20 mouse cellular contexts compared by ENCODE assay signal in genomic region chr3:105625961-105626360, GRCm38 (mm10).
DNase-seq lines count a peak whose midpoint lies in the region; TF ChIP-seq lines count a peak whose summit lies in the region.
"Had no signal": no experiment of that assay in that cellular context is flagged by ENCODE, and none has a peak within 500 bp of the region (broad histone marks: within the 10 kb centered on the region; RNA-seq: fewer than 3 reads in every experiment).

No protein-coding gene starts in this region.

- H3K9me3 ChIP-seq in midbrain, embryonic 10.5 days (replicated peaks): no peaks in the 10 kb centered on the region
- H3K9me3 ChIP-seq: forebrain, embryonic 10.5 days; forebrain, embryonic 13.5 days; heart, embryonic 12.5 days; heart, embryonic 15.5 days had no signal

- H3K27me3 ChIP-seq in midbrain, embryonic 10.5 days (ENCODE audit: low read depth, poor library complexity, severe bottlenecking): no peaks in the 10 kb centered on the region
- H3K27me3 ChIP-seq: forebrain, embryonic 13.5 days; heart, embryonic 15.5 days had no signal

- no peaks in the 10 kb centered on the region for H3K36me3 ChIP-seq in midbrain, embryonic 10.5 days
- H3K36me3 ChIP-seq: forebrain, embryonic 10.5 days; heart, embryonic 12.5 days; heart, embryonic 15.5 days had no signal

- intact Hi-C loops in gastrocnemius, postnatal 14 days (cut with DNase I; ENCODE audit: low total_unique reads): no loop called here

- WGBS in lung, adult 2 months: 52% methylated on average over 2 of the region's 2 CpGs
- 88% methylated on average over 2 of the region's 2 CpGs for WGBS in midbrain, embryonic 10.5 days

- peak; percentile 23 to 64 for DNase-seq in lung, adult 18-20 months
- no peak for DNase-seq in lung, adult 2 months
- peak; percentile 29 for DNase-seq in lung, postnatal 10 days
- DNase-seq in lung, postnatal 36 days: peak; percentile 73
- DNase-seq in gastrocnemius, postnatal 14 days: no peak
- no peak for DNase-seq in midbrain, embryonic 10.5 days (ENCODE audit: low spot score)
- DNase-seq: adrenal gland, postnatal 36 days; cerebellum, adult 18-20 months; cerebellum, adult 9-10 months; cerebellum, postnatal 14 days; gastrocnemius, postnatal 10 days; heart, adult 11 months; heart, postnatal 10 days; heart, postnatal 36 days had no signal

- H3K4me1 ChIP-seq in lung, adult 2 months (ENCODE audit: control insufficient read depth, insufficient read depth, low read length): no peaks in the 10 kb centered on the region
- peaks cover 4% of the 10 kb centered on the region; the same call in 1 of the 2 replicates for H3K4me1 ChIP-seq in midbrain, embryonic 10.5 days

- H3K27ac ChIP-seq in midbrain, embryonic 10.5 days (replicated peaks): no peak overlapping the region
- H3K27ac ChIP-seq: forebrain, embryonic 10.5 days; forebrain, embryonic 13.5 days; heart, embryonic 15.5 days; hindbrain, embryonic 14.5 days; hindbrain, postnatal 0 days had no signal

- no peak for TF ChIP-seq CTCF in lung, adult 2 months (IDR thresholded peaks at IDR 0.05; ENCODE audit: insufficient read depth, low read length)

- H3K4me3 ChIP-seq in lung, adult 2 months (replicated peaks; ENCODE audit: extremely low read depth, low read depth, low read length): no peak overlapping the region
- no peak overlapping the region for H3K4me3 ChIP-seq in midbrain, embryonic 10.5 days
- H3K4me3 ChIP-seq: forebrain, embryonic 10.5 days; forebrain, embryonic 13.5 days; heart, embryonic 12.5 days; heart, embryonic 15.5 days had no signal

- TF ChIP-seq POLR2A in lung, adult 2 months (IDR thresholded peaks at IDR 0.05; ENCODE audit: borderline replicate concordance, extremely low read depth, low read depth, low read length): no peak

Comparison
In these comparisons a context has a peak if more than half of its experiments do, and no peak if none do; other contexts are left out.
1. DNase-seq: peak in lung, adult 18-20 months (2 of 2), lung, postnatal 10 days (single experiment) and lung, postnatal 36 days (single experiment); none in lung, adult 2 months (single experiment), gastrocnemius, postnatal 14 days (single experiment) and midbrain, embryonic 10.5 days (single experiment).